Mouse (Mus musculus): ENCODE measurements around the gene Anapc5. TPM values are rescaled to one million over a fixed set of nuclear protein-coding genes. Genes with fewer than 3 reads are reported as not detected.

Anapc5 gene
- polyA plus RNA-seq, 1 experiment, result 326 TPM

DNA sequence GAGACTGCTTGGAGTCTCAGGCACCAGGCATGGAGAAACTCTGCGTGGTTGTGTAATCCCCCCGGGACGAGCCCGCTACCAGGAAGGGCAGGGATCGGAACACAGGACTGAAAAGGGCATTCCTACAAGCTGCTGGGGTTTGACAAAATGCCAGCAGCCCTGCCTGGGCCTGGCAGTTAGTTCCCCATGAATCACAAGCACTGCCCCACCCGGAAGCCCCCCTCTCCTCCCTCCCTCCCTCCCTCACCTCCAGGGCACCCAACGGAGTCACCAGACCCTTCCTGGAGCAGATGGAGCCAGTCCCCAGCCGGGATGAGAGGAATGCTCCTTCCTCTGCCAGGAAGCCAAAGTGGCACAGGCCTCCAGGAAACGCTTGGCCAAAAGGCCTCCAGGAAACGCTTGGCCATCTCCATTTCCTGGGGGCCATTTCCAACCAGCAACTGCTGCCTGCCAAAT, 50.3 kb downstream of the Anapc5 start:
- TF ChIP-seq CTCF (IDR thresholded peaks at IDR 0.05; ENCODE audit: borderline replicate concordance, insufficient read depth, low read depth, low read length), result no peak
- 0 out of 2 replicates have a peak, but pooled peaks have one; percentile 12 for TF ChIP-seq POLR2A (IDR thresholded peaks at IDR 0.05; ENCODE audit: borderline replicate concordance, insufficient read depth, low read length)
- Histone ChIP-seq H3K4me1 (ENCODE audit: control insufficient read depth, insufficient read depth, low read length) (peaks cover 49% of the 10 kb centered on the region), H3K27me3 (ENCODE audit: control insufficient read depth, insufficient read depth, low read length) (no peaks in the 10 kb centered on the region), H3K4me3 (replicated peaks; ENCODE audit: insufficient read depth, low read depth, low read length) (no peak overlapping the region), H3K27ac (ENCODE audit: insufficient read depth, low read length) (peak overlapping the region; percentile 88)
- 2% methylated on average over 10 of the region's 10 CpGs for WGBS
- DNase-seq, result peak; percentile 89 to 97

DNA sequence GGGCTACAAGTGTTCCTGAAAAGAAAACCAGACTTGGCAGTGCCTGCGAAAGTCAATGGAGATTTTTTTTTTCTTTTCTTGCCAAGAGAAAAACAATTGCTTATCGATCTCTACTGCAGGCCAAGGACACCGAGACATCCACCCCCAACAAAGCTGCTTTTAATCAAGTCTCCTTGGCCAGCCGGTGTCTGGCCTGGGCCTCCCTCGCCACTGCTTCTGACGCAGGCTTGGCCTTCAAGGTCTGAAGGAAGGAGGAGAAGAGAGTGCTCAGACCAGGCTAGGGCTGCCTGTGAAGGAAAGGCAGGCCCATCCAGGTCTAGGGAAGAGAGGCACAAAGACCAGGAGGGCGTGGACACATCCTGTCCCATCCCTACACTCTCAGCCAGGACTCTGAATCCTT, 50.8 kb downstream of the Anapc5 start:
- H3K4me3 ChIP-seq (replicated peaks; ENCODE audit: insufficient read depth, low read depth, low read length), result no peak overlapping the region
- TF ChIP-seq CTCF (IDR thresholded peaks at IDR 0.05; ENCODE audit: borderline replicate concordance, insufficient read depth, low read depth, low read length), result no peak
- no peak for TF ChIP-seq POLR2A (IDR thresholded peaks at IDR 0.05; ENCODE audit: borderline replicate concordance, insufficient read depth, low read length)
- WGBS, result 4% methylated on average over 7 of the region's 7 CpGs
- H3K27ac ChIP-seq (ENCODE audit: insufficient read depth, low read length), result peak overlapping the region; percentile 88
- no peak for DNase-seq
- no peaks in the 10 kb centered on the region for H3K27me3 ChIP-seq (ENCODE audit: control insufficient read depth, insufficient read depth, low read length)
- peaks cover 46% of the 10 kb centered on the region for H3K4me1 ChIP-seq (ENCODE audit: control insufficient read depth, insufficient read depth, low read length)

DNA sequence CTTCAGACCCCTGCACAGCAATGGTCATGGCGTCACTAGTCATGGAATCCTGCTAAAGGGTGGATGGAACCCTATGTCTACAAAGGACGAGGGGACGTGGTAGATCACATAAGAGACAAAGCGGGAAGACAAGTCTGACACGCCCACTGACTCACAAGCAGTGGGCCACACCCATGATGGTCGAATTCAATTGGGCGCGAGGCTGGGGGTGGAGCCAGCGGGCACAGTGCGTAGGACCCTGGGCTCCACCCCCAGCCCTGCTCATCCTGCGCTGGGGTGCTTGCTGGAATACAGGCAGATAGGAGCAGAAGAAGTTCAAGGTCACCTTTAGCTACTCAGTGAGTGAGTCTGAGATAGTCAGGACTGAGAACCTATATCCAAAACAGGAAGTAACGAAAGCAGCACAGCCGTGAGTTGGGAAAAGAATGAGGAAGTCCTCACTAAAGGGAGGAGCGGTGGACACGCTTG, 52.0 kb downstream of the Anapc5 start:
- DNase-seq, result no peak
- Histone ChIP-seq H3K27ac (ENCODE audit: insufficient read depth, low read length) (peak overlapping the region; percentile 75), H3K27me3 (ENCODE audit: control insufficient read depth, insufficient read depth, low read length) (no peaks in the 10 kb centered on the region), H3K4me1 (ENCODE audit: control insufficient read depth, insufficient read depth, low read length) (peaks cover 48% of the 10 kb centered on the region), H3K4me3 (replicated peaks; ENCODE audit: insufficient read depth, low read depth, low read length) (no peak overlapping the region)
- TF ChIP-seq POLR2A (IDR thresholded peaks at IDR 0.05; ENCODE audit: borderline replicate concordance, insufficient read depth, low read length) (no peak), CTCF (IDR thresholded peaks at IDR 0.05; ENCODE audit: borderline replicate concordance, insufficient read depth, low read depth, low read length) (no peak)
- WGBS, result 86% methylated on average over 15 of the region's 15 CpGs

DNA sequence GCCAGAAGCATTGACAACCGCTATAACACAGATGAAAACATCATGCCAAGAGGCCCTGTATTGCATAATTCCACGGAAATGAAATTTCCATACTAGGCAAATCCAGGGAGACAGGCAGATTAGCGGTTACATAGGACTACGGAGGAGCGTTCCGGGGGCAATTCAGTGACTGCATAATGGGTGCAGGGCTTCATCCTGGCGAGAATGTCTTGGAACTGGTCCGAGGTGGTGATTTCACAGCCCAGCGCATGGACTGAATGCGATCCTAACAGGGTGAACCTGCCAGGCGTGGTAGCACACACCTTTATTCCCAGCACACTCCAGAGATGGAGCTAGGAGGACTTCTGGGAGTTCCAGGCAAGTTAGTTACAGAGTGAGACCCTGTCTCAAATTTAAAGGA, 53.9 kb downstream of the Anapc5 start:
- Histone ChIP-seq H3K4me1 (ENCODE audit: control insufficient read depth, insufficient read depth, low read length) (peaks cover 54% of the 10 kb centered on the region), H3K4me3 (replicated peaks; ENCODE audit: insufficient read depth, low read depth, low read length) (no peak overlapping the region), H3K27me3 (ENCODE audit: control insufficient read depth, insufficient read depth, low read length) (no peaks in the 10 kb centered on the region), H3K27ac (ENCODE audit: insufficient read depth, low read length) (peak overlapping the region; percentile 50)
- DNase-seq, result no peak
- WGBS, result 27% methylated on average over 11 of the region's 11 CpGs
- no peak for TF ChIP-seq POLR2A (IDR thresholded peaks at IDR 0.05; ENCODE audit: borderline replicate concordance, insufficient read depth, low read length)
- TF ChIP-seq CTCF (IDR thresholded peaks at IDR 0.05; ENCODE audit: borderline replicate concordance, insufficient read depth, low read depth, low read length), result no peak

DNA sequence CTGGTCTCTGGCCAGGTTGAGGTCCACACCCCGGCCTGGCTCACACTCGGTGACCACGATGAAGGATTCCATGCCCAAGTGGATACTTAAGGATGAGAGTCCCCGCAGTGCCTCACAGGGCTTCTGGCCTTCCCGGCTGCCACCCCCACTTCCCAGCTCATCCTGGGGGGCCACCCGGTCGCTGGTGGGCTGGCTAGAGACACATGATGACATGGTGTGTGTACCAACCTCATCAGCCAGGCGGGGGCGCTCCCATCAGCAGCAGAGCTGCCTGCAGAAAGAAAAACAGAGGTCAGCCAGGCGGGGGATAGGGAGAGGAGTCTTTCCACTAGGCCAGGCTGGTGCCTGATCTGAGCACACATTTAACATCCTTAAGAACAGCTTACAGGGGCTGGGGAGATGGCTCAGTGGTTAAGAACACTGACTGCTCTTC, 57.1 kb downstream of the Anapc5 start:
- peak; percentile 70 to 74 for DNase-seq
- WGBS, result 9% methylated on average over 10 of the region's 10 CpGs
- Histone ChIP-seq H3K27ac (ENCODE audit: insufficient read depth, low read length) (peak overlapping the region; percentile 80), H3K4me3 (replicated peaks; ENCODE audit: insufficient read depth, low read depth, low read length) (peak overlapping the region; percentile 19), H3K4me1 (ENCODE audit: control insufficient read depth, insufficient read depth, low read length) (peaks cover 35% of the 10 kb centered on the region), H3K27me3 (ENCODE audit: control insufficient read depth, insufficient read depth, low read length) (no peaks in the 10 kb centered on the region)
- TF ChIP-seq CTCF (IDR thresholded peaks at IDR 0.05; ENCODE audit: borderline replicate concordance, insufficient read depth, low read depth, low read length) (peak; percentile 59; the same call in 1 of the 2 replicates), POLR2A (IDR thresholded peaks at IDR 0.05; ENCODE audit: borderline replicate concordance, insufficient read depth, low read length) (no peak)

DNA sequence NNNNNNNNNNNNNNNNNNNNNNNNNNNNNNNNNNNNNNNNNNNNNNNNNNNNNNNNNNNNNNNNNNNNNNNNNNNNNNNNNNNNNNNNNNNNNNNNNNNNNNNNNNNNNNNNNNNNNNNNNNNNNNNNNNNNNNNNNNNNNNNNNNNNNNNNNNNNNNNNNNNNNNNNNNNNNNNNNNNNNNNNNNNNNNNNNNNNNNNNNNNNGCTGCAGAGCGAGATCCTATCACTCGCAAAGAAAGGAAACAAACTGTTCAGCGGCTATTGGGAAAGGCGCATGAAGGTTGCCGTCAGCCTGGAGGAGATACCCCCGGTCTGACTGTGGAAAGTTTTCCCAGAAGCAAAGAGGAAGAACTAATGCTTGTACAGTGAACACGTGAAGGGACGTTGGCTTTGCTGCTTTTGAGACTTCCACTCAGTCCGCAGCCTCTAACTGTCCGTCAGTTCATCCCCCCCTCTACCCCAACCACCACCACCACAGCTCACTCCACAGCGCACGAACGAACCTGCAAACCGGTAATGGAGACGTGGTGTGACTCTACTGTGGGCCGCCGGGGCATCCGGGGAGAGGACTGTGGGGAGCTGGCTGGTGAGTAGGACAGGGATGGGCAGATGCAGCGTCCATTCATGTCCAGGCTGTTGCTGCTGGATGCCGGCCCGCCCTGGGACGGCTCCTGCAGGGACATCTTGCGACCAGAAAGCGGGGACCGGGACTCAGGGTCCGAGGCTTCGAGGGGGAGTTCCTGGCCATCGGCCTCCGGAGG, 57.7 kb downstream of the Anapc5 start:
- H3K27me3 ChIP-seq (ENCODE audit: control insufficient read depth, insufficient read depth, low read length), result no peaks in the 10 kb centered on the region
- H3K4me3 ChIP-seq (replicated peaks; ENCODE audit: insufficient read depth, low read depth, low read length), result no peak overlapping the region
- peaks cover 30% of the 10 kb centered on the region for H3K4me1 ChIP-seq (ENCODE audit: control insufficient read depth, insufficient read depth, low read length)
- H3K27ac ChIP-seq (ENCODE audit: insufficient read depth, low read length), result peak overlapping the region; percentile 80
- WGBS, result 27% methylated on average over 29 of the region's 29 CpGs
- peak in 1 of 2 experiments; percentile 58 for DNase-seq
- TF ChIP-seq POLR2A (IDR thresholded peaks at IDR 0.05; ENCODE audit: borderline replicate concordance, insufficient read depth, low read length) (no peak), CTCF (IDR thresholded peaks at IDR 0.05; ENCODE audit: borderline replicate concordance, insufficient read depth, low read depth, low read length) (no peak)

DNA sequence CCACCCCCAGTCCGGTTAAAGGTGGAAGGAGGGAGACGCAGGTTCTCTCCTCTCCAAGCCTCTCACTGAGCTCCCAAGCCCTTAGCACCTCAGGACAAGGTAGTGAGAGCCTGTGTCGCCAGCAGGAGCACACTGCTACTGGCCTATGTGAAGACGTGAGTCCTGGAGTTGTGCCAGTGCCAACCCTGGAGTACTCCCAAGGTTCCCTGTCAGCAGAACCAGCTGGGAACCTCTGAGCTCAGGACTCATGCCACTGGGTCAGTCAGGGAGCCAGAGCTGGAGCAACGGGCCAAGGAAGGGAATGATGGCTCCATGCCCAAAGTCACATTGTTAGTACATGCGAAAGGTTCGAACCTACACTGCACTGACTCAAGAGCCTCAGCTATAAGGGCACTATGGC, 64.5 kb downstream of the Anapc5 start:
- DNase-seq, result peak; percentile 84 to 88
- no peaks in the 10 kb centered on the region for H3K27me3 ChIP-seq (ENCODE audit: control insufficient read depth, insufficient read depth, low read length)
- H3K4me3 ChIP-seq (replicated peaks; ENCODE audit: insufficient read depth, low read depth, low read length), result no peak overlapping the region
- peaks cover 13% of the 10 kb centered on the region for H3K4me1 ChIP-seq (ENCODE audit: control insufficient read depth, insufficient read depth, low read length)
- peak overlapping the region; percentile 47; the same call in 1 of the 2 replicates for H3K27ac ChIP-seq (ENCODE audit: insufficient read depth, low read length)
- TF ChIP-seq CTCF (IDR thresholded peaks at IDR 0.05; ENCODE audit: borderline replicate concordance, insufficient read depth, low read depth, low read length), result no peak
- no peak for TF ChIP-seq POLR2A (IDR thresholded peaks at IDR 0.05; ENCODE audit: borderline replicate concordance, insufficient read depth, low read length)
- WGBS, result 12% methylated on average over 7 of the region's 7 CpGs

DNA sequence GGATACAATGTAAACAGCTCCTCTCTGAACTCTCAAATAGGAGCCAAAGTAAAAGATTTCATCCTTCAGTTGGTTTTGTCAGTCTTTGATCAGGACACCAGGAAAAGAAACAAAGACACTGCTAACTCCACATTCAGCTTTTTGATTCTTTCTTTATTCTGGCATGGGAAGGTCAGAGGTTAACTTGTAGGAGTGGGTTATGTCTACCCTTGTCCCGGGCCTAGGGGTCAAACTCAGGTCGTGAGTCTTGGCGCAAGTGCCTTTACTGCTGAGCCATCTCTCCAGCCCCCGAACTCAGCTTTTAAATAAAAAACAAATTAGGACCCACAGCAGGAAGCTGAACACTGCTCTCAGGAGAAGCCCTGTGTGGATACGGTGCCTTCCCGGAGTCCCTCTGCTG, 65.0 kb downstream of the Anapc5 start:
- H3K4me3 ChIP-seq (replicated peaks; ENCODE audit: insufficient read depth, low read depth, low read length), result no peak overlapping the region
- peaks cover 13% of the 10 kb centered on the region for H3K4me1 ChIP-seq (ENCODE audit: control insufficient read depth, insufficient read depth, low read length)
- 34% methylated on average over 6 of the region's 6 CpGs for WGBS
- no peak for DNase-seq
- no peaks in the 10 kb centered on the region for H3K27me3 ChIP-seq (ENCODE audit: control insufficient read depth, insufficient read depth, low read length)
- TF ChIP-seq CTCF (IDR thresholded peaks at IDR 0.05; ENCODE audit: borderline replicate concordance, insufficient read depth, low read depth, low read length), result no peak
- TF ChIP-seq POLR2A (IDR thresholded peaks at IDR 0.05; ENCODE audit: borderline replicate concordance, insufficient read depth, low read length), result no peak
- H3K27ac ChIP-seq (ENCODE audit: insufficient read depth, low read length), result peak overlapping the region; percentile 47; the same call in 1 of the 2 replicates
